Mouse (Mus musculus) heart, embryonic 13.5 days (tissue): ENCODE data around the gene Inha. TPM values are rescaled to one million over a fixed set of nuclear protein-coding genes. Genes with fewer than 3 reads are reported as not detected.
A peak's percentile ranks its signal among the peaks of the same experiment; 100 is the strongest.

ENCODE experiments used
- ATAC-seq: fragments of 200-750 bp; cut with Nextera tagmentation; 2 replicates; pipeline ENCODE4 v1.8.0; 2017; ENCODE audit warnings: moderate TSS enrichment; ENCODE audit not compliant: insufficient number of reproducible peaks, low FRiP score, low TSS enrichment; ENCODE audit errors: extremely low read depth
- H3K27ac ChIP-seq: fragments of 300-500 bp; sonication (generic); replicated peaks from 2 replicates; pipeline ENCODE4 v1.5.1; 2015; ENCODE audit warnings: moderate library complexity, mild to moderate bottlenecking, inconsistent platforms
- H3K27me3 ChIP-seq: fragments of 300-500 bp; sonication (generic); replicated peaks from 2 replicates; pipeline ENCODE4 v1.6.1; 2015; ENCODE audit warnings: mild to moderate bottlenecking, inconsistent platforms
- H3K36me3 ChIP-seq: fragments of 300-500 bp; sonication (generic); 2 replicates; pipeline ENCODE4 v1.6.1; 2015; ENCODE audit warnings: mild to moderate bottlenecking, inconsistent platforms
- H3K4me1 ChIP-seq: fragments of 300-500 bp; sonication (generic); 2 replicates; pipeline ENCODE4 v1.6.1; 2015; ENCODE audit warnings: inconsistent platforms
- H3K4me2 ChIP-seq: fragments of 300-500 bp; sonication (generic); 2 replicates; pipeline ENCODE4 v1.6.1; 2015; ENCODE audit warnings: inconsistent platforms, mild to moderate bottlenecking, moderate library complexity
- H3K4me3 ChIP-seq: fragments of 300-500 bp; sonication (generic); 2 replicates; pipeline ENCODE4 v1.5.1; 2015; ENCODE audit warnings: moderate library complexity, mild to moderate bottlenecking, inconsistent platforms
- H3K9ac ChIP-seq: fragments of 300-500 bp; sonication (generic); 2 replicates; pipeline ENCODE4 v1.6.1; 2015; ENCODE audit warnings: inconsistent platforms, mild to moderate bottlenecking, moderate library complexity
- H3K9me3 ChIP-seq: fragments of 300-500 bp; sonication (generic); 2 replicates; pipeline ENCODE4 v1.6.1; 2016; ENCODE audit warnings: inconsistent platforms
- WGBS: fragments of 180-500 bp; shearing (Covaris S2); methylation state at CpG from one replicate; pipeline ENCODE4 v1.1.7; 2015; ENCODE audit warnings: mixed read lengths; 5-methylcytosine and 5-hydroxymethylcytosine counted together
- polyA plus RNA-seq: library from polyadenylated mRNA; unstranded; fragments of >200 nt; fragmentation: Nextera tagmentation; extraction: Ambion mirVana; gene quantifications from 2 replicates; pipeline ENCODE4 v1.2.1, GENCODE M21; 2015

Gene Inha
- polyA plus RNA-seq, 1 experiment from 2014 or later, result 6.0 TPM

DNA sequence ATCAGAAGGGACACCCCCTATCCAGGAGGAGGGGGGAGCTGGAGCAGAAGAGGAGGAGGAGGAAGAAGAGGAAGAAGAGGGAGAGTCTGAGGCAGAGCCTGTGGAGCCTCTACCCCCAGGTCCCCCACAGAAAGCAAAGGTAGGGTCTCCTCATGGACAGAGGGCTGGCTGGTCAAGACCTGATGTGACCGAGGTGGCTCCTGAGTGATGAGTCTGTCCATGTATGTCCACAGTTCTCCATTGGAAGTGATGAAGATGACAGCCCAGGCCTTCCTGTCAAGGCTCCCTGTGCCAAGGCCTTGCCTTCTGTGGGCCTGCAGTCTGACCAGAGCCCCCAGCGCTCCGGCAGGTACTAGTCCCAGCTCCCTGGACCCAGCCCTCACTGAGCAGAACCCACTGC, 41.2 kb downstream of the Inha start:
- Histone ChIP-seq H3K36me3 (peaks cover 53% of the 10 kb centered on the region), H3K27me3 (0 out of 2 replicates have a peak, but pooled peaks cover 6% of the 10 kb centered on the region)

GRCm38 (mm10) chr1:75548871-75549270, 42.0 kb downstream of the Inha start:
- peaks cover 61% of the 10 kb centered on the region for H3K36me3 ChIP-seq
- no peak for ATAC-seq
- no peaks in the 10 kb centered on the region for H3K9me3 ChIP-seq
- peak overlapping the region; percentile 33; the same call in 1 of the 2 replicates for H3K4me2 ChIP-seq
- H3K4me3 ChIP-seq, result no peak overlapping the region
- peak overlapping the region; percentile 65 for H3K9ac ChIP-seq
- 0 out of 2 replicates have a peak, but pooled peaks cover 6% of the 10 kb centered on the region for H3K27me3 ChIP-seq
- peak overlapping the region; percentile 48 for H3K27ac ChIP-seq
- 80% methylated on average over 17 of the region's 17 CpGs for WGBS
- H3K4me1 ChIP-seq, result peaks cover 43% of the 10 kb centered on the region

More for the DNA sequence above, 41.2 kb downstream of the Inha start:
- Histone ChIP-seq H3K9me3 (no peaks in the 10 kb centered on the region), H3K9ac (no peak overlapping the region), H3K4me1 (peaks cover 43% of the 10 kb centered on the region), H3K27ac (no peak overlapping the region), H3K4me3 (no peak overlapping the region), H3K4me2 (no peak overlapping the region)
- no peak for ATAC-seq
- 92% methylated on average over 3 of the region's 3 CpGs for WGBS

DNA sequence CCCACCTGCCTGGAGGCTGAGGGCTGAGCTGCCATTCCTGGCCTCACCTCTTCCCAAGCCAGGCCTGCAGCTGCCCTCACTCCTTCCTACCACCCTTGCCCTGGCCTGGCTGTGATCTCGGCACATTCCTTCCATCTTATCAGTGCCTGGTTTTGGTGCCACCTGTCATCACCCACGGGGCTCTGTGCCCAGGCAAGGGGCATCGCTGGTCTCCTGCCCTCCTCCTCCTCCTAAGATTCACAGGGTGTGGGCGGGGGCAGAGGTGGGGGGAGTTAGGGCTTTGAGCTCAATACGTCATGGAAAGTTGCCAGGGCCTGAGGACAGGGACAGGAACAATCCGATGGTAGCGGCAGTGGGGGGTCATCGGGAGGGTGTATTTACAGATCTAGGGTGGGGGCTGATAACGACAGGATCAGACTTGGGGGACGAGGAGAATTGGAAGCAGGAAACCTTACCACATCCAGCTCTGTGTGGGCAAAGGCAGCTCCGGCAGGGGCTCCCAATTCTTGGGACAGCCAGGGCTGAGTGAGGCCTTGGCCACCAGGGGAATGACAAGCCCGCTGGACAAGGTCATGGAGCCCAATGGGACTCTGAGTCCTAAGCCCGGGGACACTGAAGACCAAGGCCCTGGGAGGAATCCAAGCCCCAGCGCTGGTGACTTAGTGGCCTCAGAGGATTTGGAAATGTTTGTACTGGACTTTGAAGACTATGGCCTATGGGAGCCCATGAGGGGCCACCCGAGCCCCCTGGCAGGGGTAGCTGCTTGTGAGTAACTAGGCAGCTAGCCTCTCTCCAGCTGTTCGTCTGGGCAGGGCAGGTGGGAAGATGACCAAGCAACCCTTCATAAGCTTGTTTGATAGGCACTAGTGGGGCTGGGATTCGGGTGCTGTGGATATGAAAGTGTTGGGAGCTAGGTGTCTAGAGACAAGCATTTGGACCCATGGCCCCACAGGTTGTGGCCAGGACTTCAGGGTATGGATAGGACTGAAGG, 42.7 kb downstream of the Inha start:
- H3K9ac ChIP-seq, result peak overlapping the region; percentile 65
- H3K4me1 ChIP-seq, result peaks cover 43% of the 10 kb centered on the region
- no peak overlapping the region for H3K4me3 ChIP-seq
- no peak for ATAC-seq
- peaks cover 68% of the 10 kb centered on the region for H3K36me3 ChIP-seq
- peak overlapping the region; percentile 48 for H3K27ac ChIP-seq
- H3K27me3 ChIP-seq, result 0 out of 2 replicates have a peak, but pooled peaks cover 6% of the 10 kb centered on the region
- H3K9me3 ChIP-seq, result no peaks in the 10 kb centered on the region
- 57% methylated on average over 17 of the region's 17 CpGs for WGBS
- H3K4me2 ChIP-seq, result peak overlapping the region; percentile 33

DNA sequence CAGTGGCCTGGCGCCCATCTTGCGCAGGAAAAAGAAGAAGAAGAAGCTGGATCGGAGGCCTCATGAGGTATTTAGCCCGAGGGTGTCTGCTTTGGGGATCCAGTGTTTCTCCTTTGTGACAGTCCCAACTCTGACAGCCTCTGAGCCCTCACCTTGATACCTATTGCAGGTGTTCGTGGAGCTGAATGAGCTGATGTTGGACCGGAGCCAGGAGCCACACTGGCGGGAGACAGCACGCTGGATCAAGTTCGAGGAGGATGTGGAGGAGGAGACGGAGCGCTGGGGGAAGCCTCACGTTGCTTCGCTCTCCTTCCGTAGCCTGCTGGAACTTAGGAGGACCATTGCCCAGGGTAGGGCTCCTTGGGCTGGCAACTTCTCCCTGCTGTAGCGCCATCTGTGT, 43.7 kb downstream of the Inha start:
- H3K4me3 ChIP-seq, result no peak overlapping the region
- H3K4me1 ChIP-seq, result peaks cover 40% of the 10 kb centered on the region
- no peaks in the 10 kb centered on the region for H3K9me3 ChIP-seq
- WGBS, result 80% methylated on average over 15 of the region's 15 CpGs
- H3K9ac ChIP-seq, result no peak overlapping the region
- H3K27ac ChIP-seq, result no peak overlapping the region
- ATAC-seq, result no peak
- H3K27me3 ChIP-seq, result 0 out of 2 replicates have a peak, but pooled peaks cover 6% of the 10 kb centered on the region
- H3K4me2 ChIP-seq, result no peak overlapping the region
- H3K36me3 ChIP-seq, result peaks cover 78% of the 10 kb centered on the region

DNA sequence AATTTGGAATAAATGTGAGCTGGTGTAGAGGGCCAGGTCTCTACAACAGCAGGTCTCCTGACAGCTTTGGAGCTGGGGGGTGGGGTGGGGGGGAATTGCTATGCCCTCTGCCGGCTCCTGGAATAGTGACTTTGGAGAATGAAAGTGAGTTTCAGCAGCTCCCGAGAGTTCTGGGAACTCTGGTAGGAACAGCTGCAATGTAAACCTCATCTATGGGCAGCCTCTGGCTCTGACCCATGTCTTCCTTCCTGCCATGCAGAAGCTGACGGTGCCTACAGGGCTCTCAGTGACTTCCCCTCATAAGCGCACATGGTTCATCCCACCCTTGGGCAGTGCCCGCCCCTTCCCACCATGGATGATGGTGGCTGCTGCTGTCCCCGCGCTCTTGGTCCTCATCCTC, 48.8 kb downstream of the Inha start:
- H3K4me1 ChIP-seq, result peaks cover 19% of the 10 kb centered on the region
- no peak overlapping the region for H3K4me2 ChIP-seq
- WGBS, result 75% methylated on average over 7 of the region's 7 CpGs
- peaks cover 3% of the 10 kb centered on the region; the same call in 1 of the 2 replicates for H3K27me3 ChIP-seq
- no peaks in the 10 kb centered on the region for H3K9me3 ChIP-seq
- H3K27ac ChIP-seq, result no peak overlapping the region
- H3K9ac ChIP-seq, result no peak overlapping the region
- H3K36me3 ChIP-seq, result peaks cover 79% of the 10 kb centered on the region
- ATAC-seq, result no peak
- no peak overlapping the region for H3K4me3 ChIP-seq

DNA sequence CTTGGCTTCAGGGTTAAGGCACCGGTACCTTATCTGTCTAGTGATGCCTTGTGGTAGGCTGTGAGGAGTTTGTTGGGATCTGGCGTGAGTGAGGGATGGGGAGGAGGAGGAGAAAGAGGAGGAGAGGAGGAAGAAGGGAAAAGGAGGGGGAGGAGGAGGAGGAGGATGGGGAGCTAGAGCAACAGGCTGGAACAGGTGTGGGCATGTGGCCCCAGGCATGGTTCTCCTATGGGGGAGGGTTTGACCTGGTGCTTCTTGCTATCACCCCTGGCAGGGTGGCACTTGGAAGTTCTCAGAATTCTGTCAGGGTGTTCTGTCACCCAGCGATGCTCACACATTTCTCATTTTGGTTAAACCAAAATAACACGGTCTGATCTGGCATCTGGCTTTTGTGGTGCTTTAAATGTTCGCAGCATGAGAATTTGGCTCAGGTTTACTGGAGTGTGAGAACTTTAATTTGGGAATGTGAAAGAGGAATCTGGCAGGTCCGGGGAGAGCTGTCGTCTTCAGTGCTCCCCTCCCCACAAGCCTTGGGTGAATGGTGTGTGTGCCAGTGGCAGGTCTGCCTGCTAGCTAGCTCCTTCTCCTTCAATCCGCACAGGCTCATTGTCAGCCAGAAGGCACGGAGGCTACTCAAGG, 49.4 kb downstream of the Inha start:
- Histone ChIP-seq H3K27ac (no peak overlapping the region), H3K4me1 (peaks cover 25% of the 10 kb centered on the region), H3K27me3 (peaks cover 3% of the 10 kb centered on the region; the same call in 1 of the 2 replicates), H3K9me3 (no peaks in the 10 kb centered on the region), H3K4me2 (no peak overlapping the region), H3K4me3 (no peak overlapping the region), H3K9ac (no peak overlapping the region), H3K36me3 (peaks cover 73% of the 10 kb centered on the region)
- 64% methylated on average over 9 of the region's 9 CpGs for WGBS
- ATAC-seq, result no peak

DNA sequence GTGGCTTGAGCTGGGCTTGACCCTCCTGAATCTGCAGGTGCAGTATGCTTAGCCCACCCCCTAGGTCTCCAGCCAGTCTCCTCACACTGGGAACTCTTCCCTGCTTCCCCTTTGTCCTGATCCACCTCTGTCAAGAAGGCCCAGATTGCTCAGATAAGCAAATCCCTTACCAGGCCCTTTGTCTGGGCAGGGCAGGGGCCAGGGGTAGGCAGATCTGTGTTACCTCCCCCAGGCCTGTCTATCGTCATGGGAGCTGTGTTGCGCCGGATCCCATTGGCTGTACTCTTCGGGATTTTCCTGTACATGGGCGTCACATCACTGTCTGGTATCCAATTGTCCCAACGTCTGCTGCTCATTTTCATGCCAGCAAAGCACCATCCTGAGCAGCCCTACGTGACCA, 50.2 kb downstream of the Inha start:
- peaks cover 65% of the 10 kb centered on the region for H3K36me3 ChIP-seq
- H3K9ac ChIP-seq, result no peak overlapping the region
- H3K4me2 ChIP-seq, result no peak overlapping the region
- no peak overlapping the region for H3K27ac ChIP-seq
- peaks cover 3% of the 10 kb centered on the region; the same call in 1 of the 2 replicates for H3K27me3 ChIP-seq
- H3K9me3 ChIP-seq, result no peaks in the 10 kb centered on the region
- H3K4me3 ChIP-seq, result no peak overlapping the region
- no peak for ATAC-seq
- H3K4me1 ChIP-seq, result peaks cover 33% of the 10 kb centered on the region
- 90% methylated on average over 7 of the region's 7 CpGs for WGBS

DNA sequence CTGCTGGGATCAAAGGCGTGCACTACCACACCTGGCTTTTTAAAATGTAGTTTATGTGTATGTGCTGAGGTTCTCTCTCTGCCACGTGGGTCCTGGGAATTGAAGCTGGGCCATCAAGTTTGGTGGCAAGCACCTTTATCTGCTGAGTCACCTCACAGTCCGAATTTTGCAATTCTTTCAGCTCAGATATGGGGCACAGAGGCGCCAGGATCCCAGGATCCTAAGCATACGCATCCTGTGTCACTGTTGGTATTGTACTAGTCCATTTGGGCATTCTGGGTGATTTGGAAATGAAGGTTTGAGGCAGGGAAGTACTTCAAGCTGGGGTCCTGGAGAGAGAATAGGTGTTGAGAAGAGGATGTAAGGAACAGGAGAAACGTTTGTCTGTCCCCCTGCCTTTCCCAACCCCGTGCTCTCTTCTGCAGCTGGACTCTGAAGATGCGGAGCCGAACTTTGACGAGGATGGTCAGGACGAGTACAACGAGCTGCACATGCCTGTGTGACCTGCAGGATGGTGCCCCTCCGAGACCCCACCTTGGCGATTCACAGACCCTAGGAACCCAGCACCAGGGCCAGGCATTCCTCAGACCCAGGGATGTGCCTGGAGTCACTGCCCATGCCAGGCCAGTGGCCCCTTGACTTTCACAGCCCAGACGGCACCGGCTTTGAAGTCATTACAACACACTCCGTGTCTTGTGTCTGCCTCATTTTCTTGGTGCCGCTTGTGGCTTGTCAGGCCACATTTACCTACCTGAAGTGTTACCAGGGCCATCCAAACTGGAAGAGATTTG, 51.7 kb downstream of the Inha start:
- H3K4me3 ChIP-seq, result no peak overlapping the region
- peaks cover 12% of the 10 kb centered on the region; the same call in 1 of the 2 replicates for H3K27me3 ChIP-seq
- H3K4me2 ChIP-seq, result peak overlapping the region; percentile 63
- no peak for ATAC-seq
- H3K27ac ChIP-seq, result peak overlapping the region; percentile 94
- WGBS, result 68% methylated on average over 18 of the region's 18 CpGs
- H3K9ac ChIP-seq, result peak overlapping the region; percentile 73
- peaks cover 36% of the 10 kb centered on the region for H3K4me1 ChIP-seq
- H3K36me3 ChIP-seq, result peaks cover 50% of the 10 kb centered on the region
- H3K9me3 ChIP-seq, result 0 out of 2 replicates have a peak, but pooled peaks cover 8% of the 10 kb centered on the region

GRCm38 (mm10) chr1:75559212-75559925, 52.5 kb downstream of the Inha start:
- peak; percentile 77; the same call in 1 of the 2 replicates for ATAC-seq
- H3K9ac ChIP-seq, result peak overlapping the region; percentile 73

More at GRCm38 (mm10) chr1:75559212-75559925, 52.5 kb downstream of the Inha start:
- H3K4me2 ChIP-seq, result peak overlapping the region; percentile 63
- H3K27ac ChIP-seq, result peak overlapping the region; percentile 94
- H3K4me1 ChIP-seq, result peaks cover 36% of the 10 kb centered on the region
- WGBS, result 5% methylated on average over 17 of the region's 17 CpGs
- H3K4me3 ChIP-seq, result peak overlapping the region; percentile 30
- peaks cover 15% of the 10 kb centered on the region; the same call in 1 of the 2 replicates for H3K27me3 ChIP-seq
- 0 out of 2 replicates have a peak, but pooled peaks cover 8% of the 10 kb centered on the region for H3K9me3 ChIP-seq
- peaks cover 42% of the 10 kb centered on the region for H3K36me3 ChIP-seq
